Mouse (Mus musculus) embryonic facial prominence, embryonic 15.5 days (tissue): ENCODE data around the gene Cavin3. TPM values are rescaled to one million over a fixed set of nuclear protein-coding genes. Genes with fewer than 3 reads are reported as not detected.

ENCODE experiments used
- ATAC-seq: fragments of 200-750 bp; cut with Nextera tagmentation; 2 replicates; pipeline ENCODE4 v1.8.0; 2017; ENCODE audit warnings: low read depth, moderate TSS enrichment; ENCODE audit not compliant: insufficient number of reproducible peaks, low FRiP score, low TSS enrichment
- H3K27ac ChIP-seq: fragments of 300-500 bp; sonication (generic); replicated peaks from 2 replicates; pipeline ENCODE4 v1.5.1; 2015; ENCODE audit warnings: mild to moderate bottlenecking, inconsistent platforms
- H3K27me3 ChIP-seq: fragments of 300-500 bp; sonication (generic); 2 replicates; pipeline ENCODE4 v1.6.1; 2015; ENCODE audit warnings: inconsistent platforms
- H3K36me3 ChIP-seq: fragments of 300-500 bp; sonication (generic); 2 replicates; pipeline ENCODE4 v1.6.1; 2015; ENCODE audit warnings: mild to moderate bottlenecking, inconsistent platforms
- H3K4me1 ChIP-seq: fragments of 300-500 bp; sonication (generic); 2 replicates; pipeline ENCODE4 v1.6.1; 2015; ENCODE audit warnings: inconsistent platforms
- H3K4me2 ChIP-seq: fragments of 300-500 bp; sonication (generic); replicated peaks from 2 replicates; pipeline ENCODE4 v1.6.1; 2015; ENCODE audit warnings: mild to moderate bottlenecking, inconsistent platforms
- H3K4me3 ChIP-seq: fragments of 300-500 bp; sonication (generic); replicated peaks from 2 replicates; pipeline ENCODE4 v1.5.1; 2015; ENCODE audit warnings: mild to moderate bottlenecking, inconsistent platforms
- H3K9ac ChIP-seq: fragments of 300-500 bp; sonication (generic); 2 replicates; pipeline ENCODE4 v1.6.1; 2015; ENCODE audit warnings: inconsistent platforms
- H3K9me3 ChIP-seq: fragments of 300-500 bp; sonication (generic); replicated peaks from 2 replicates; pipeline ENCODE4 v1.6.1; 2016; ENCODE audit warnings: inconsistent platforms
- WGBS: fragments of 180-500 bp; shearing (Covaris S2); methylation state at CpG from one replicate; pipeline ENCODE4 v1.1.7; 2015; 5-methylcytosine and 5-hydroxymethylcytosine counted together
- polyA plus RNA-seq: library from polyadenylated mRNA; unstranded; fragments of >200 nt; fragmentation: Nextera tagmentation; extraction: Ambion mirVana; gene quantifications from 2 replicates; pipeline ENCODE4 v1.2.1, GENCODE M21; 2015

Cavin3 gene
- 150 and 156 TPM in 2 replicates for polyA plus RNA-seq

- WGBS: 3% methylated on average over 63 of the region's 63 CpGs
- H3K4me2 ChIP-seq: peak within 1 kb of the TSS; percentile 85
- peak; percentile 88 for ATAC-seq
- no peaks in the 10 kb centered on the region for H3K9me3 ChIP-seq
- H3K27ac ChIP-seq: peak within 1 kb of the TSS; percentile 95
- H3K4me1 ChIP-seq: peaks cover 31% of the 10 kb centered on the region
- H3K9ac ChIP-seq: peak within 1 kb of the TSS; percentile 65
- peak within 1 kb of the TSS; percentile 61 for H3K4me3 ChIP-seq
- no peaks in the 10 kb centered on the region for H3K36me3 ChIP-seq
- no peaks in the 10 kb centered on the region for H3K27me3 ChIP-seq
Measured at GRCm38 (mm10) chr7:105481505-105482411, at the start of gene Cavin3. TSS of gene Cavin3 (minus strand) at chr7:105482300.

- no peaks in the 10 kb centered on the region for H3K9me3 ChIP-seq
- ATAC-seq: no peak
- no peaks in the 10 kb centered on the region for H3K4me1 ChIP-seq
- 80% methylated on average over 4 of the region's 4 CpGs for WGBS
- no peak overlapping the region for H3K9ac ChIP-seq
- H3K4me3 ChIP-seq: no peak overlapping the region
- no peak overlapping the region for H3K27ac ChIP-seq
- H3K4me2 ChIP-seq: no peak overlapping the region
- H3K36me3 ChIP-seq: no peaks in the 10 kb centered on the region
- H3K27me3 ChIP-seq: no peaks in the 10 kb centered on the region
Measured at GRCm38 (mm10) chr7:105528094-105528493, 46.0 kb upstream of the Cavin3 start.

- ATAC-seq: no peak
Measured at GRCm38 (mm10) chr7:105527306-105527937, 45.3 kb upstream of the Cavin3 start.

GRCm38 (mm10) chr7:105524222-105524621 lies 42.1 kb upstream of the Cavin3 start:
- WGBS: 83% methylated on average over 2 of the region's 2 CpGs
- H3K9ac ChIP-seq: no peak overlapping the region
- no peaks in the 10 kb centered on the region for H3K9me3 ChIP-seq
- peaks cover 6% of the 10 kb centered on the region; the same call in 1 of the 2 replicates for H3K4me1 ChIP-seq
- no peaks in the 10 kb centered on the region for H3K36me3 ChIP-seq
- H3K27ac ChIP-seq: no peak overlapping the region
- ATAC-seq: no peak
- H3K4me3 ChIP-seq: no peak overlapping the region
- H3K27me3 ChIP-seq: no peaks in the 10 kb centered on the region
- H3K4me2 ChIP-seq: no peak overlapping the region

More at GRCm38 (mm10) chr7:105527306-105527937, 45.3 kb upstream of the Cavin3 start:
- Histone ChIP-seq H3K4me3 (no peak overlapping the region), H3K36me3 (no peaks in the 10 kb centered on the region), H3K9me3 (no peaks in the 10 kb centered on the region), H3K4me2 (no peak overlapping the region), H3K4me1 (no peaks in the 10 kb centered on the region), H3K9ac (no peak overlapping the region), H3K27ac (no peak overlapping the region), H3K27me3 (no peaks in the 10 kb centered on the region)
- 45% methylated on average over 1 of the region's 1 CpGs for WGBS

GRCm38 (mm10) chr7:105520201-105520600 lies 38.1 kb upstream of the Cavin3 start:
- H3K27me3 ChIP-seq: no peaks in the 10 kb centered on the region
- no peak for ATAC-seq
- H3K27ac ChIP-seq: no peak overlapping the region
- peaks cover 8% of the 10 kb centered on the region for H3K4me1 ChIP-seq
- 15% methylated on average over 6 of the region's 6 CpGs for WGBS
- no peak overlapping the region for H3K9ac ChIP-seq
- H3K36me3 ChIP-seq: no peaks in the 10 kb centered on the region
- H3K4me3 ChIP-seq: no peak overlapping the region
- H3K4me2 ChIP-seq: no peak overlapping the region
- H3K9me3 ChIP-seq: no peaks in the 10 kb centered on the region

- Histone ChIP-seq H3K4me3 (no peak overlapping the region), H3K9me3 (no peaks in the 10 kb centered on the region), H3K4me1 (peaks cover 12% of the 10 kb centered on the region), H3K4me2 (no peak overlapping the region), H3K27me3 (no peaks in the 10 kb centered on the region), H3K9ac (no peak overlapping the region), H3K27ac (no peak overlapping the region), H3K36me3 (no peaks in the 10 kb centered on the region)
- 54% methylated on average over 2 of the region's 2 CpGs for WGBS
- ATAC-seq: no peak
Measured at GRCm38 (mm10) chr7:105519771-105520170, 37.7 kb upstream of the Cavin3 start.

- no peak overlapping the region for H3K27ac ChIP-seq
- no peak overlapping the region for H3K4me3 ChIP-seq
- ATAC-seq: no peak
- H3K36me3 ChIP-seq: no peaks in the 10 kb centered on the region
- H3K27me3 ChIP-seq: no peaks in the 10 kb centered on the region
- H3K9ac ChIP-seq: no peak overlapping the region
- WGBS: 66% methylated on average over 11 of the region's 11 CpGs
- H3K4me2 ChIP-seq: no peak overlapping the region
- peaks cover 17% of the 10 kb centered on the region for H3K4me1 ChIP-seq
- H3K9me3 ChIP-seq: no peaks in the 10 kb centered on the region
Measured at GRCm38 (mm10) chr7:105519336-105519735, 37.2 kb upstream of the Cavin3 start.

GRCm38 (mm10) chr7:105516669-105517360 lies 34.7 kb upstream of the Cavin3 start:
- H3K9me3 ChIP-seq: no peaks in the 10 kb centered on the region
- WGBS: 43% methylated on average over 9 of the region's 9 CpGs
- ATAC-seq: no peak
- H3K4me3 ChIP-seq: no peak overlapping the region
- H3K36me3 ChIP-seq: no peaks in the 10 kb centered on the region
- no peaks in the 10 kb centered on the region for H3K27me3 ChIP-seq
- H3K4me2 ChIP-seq: no peak overlapping the region
- no peak overlapping the region for H3K27ac ChIP-seq
- no peak overlapping the region for H3K9ac ChIP-seq
- peaks cover 17% of the 10 kb centered on the region for H3K4me1 ChIP-seq

- 12% methylated on average over 5 of the region's 5 CpGs for WGBS
- ATAC-seq: 0 out of 2 replicates have a peak, but pooled peaks have one; percentile 32
- Histone ChIP-seq H3K9me3 (no peaks in the 10 kb centered on the region), H3K27ac (no peak overlapping the region), H3K4me1 (peaks cover 12% of the 10 kb centered on the region), H3K4me2 (no peak overlapping the region), H3K4me3 (no peak overlapping the region), H3K9ac (no peak overlapping the region), H3K27me3 (no peaks in the 10 kb centered on the region), H3K36me3 (no peaks in the 10 kb centered on the region)
Measured at GRCm38 (mm10) chr7:105515178-105515577, 33.1 kb upstream of the Cavin3 start.

GRCm38 (mm10) chr7:105514561-105514960 lies 32.5 kb upstream of the Cavin3 start:
- Histone ChIP-seq H3K9ac (no peak overlapping the region), H3K4me3 (no peak overlapping the region), H3K9me3 (no peaks in the 10 kb centered on the region), H3K4me2 (no peak overlapping the region), H3K27ac (no peak overlapping the region), H3K4me1 (peaks cover 12% of the 10 kb centered on the region), H3K27me3 (no peaks in the 10 kb centered on the region), H3K36me3 (no peaks in the 10 kb centered on the region)
- 0 out of 2 replicates have a peak, but pooled peaks have one; percentile 7 for ATAC-seq
- 32% methylated on average over 5 of the region's 5 CpGs for whole genome bisulfite sequencing

- no peak for ATAC-seq
- Histone ChIP-seq H3K4me1 (peaks cover 12% of the 10 kb centered on the region), H3K36me3 (no peaks in the 10 kb centered on the region), H3K4me3 (no peak overlapping the region), H3K27me3 (no peaks in the 10 kb centered on the region), H3K4me2 (no peak overlapping the region), H3K9ac (no peak overlapping the region), H3K27ac (no peak overlapping the region), H3K9me3 (no peaks in the 10 kb centered on the region)
- 34% methylated on average over 5 of the region's 5 CpGs for WGBS
Measured at GRCm38 (mm10) chr7:105513845-105514291, 31.8 kb upstream of the Cavin3 start.
